Mouse (Mus musculus): ENCODE results near the gene Lsm14a.

Lsm14a gene

GRCm38 (mm10) chr7:34393215-34393614 is at the start of gene Lsm14a:
Gene Lsm14a (minus strand): TSS chr7:34393315.
- no peak for DNase-seq

- peak in 1 of 2 experiments; percentile 19 for DNase-seq
Measured at GRCm38 (mm10) chr7:34438903-34439302, 45.8 kb upstream of the Lsm14a start.

- no peak for DNase-seq
Measured at GRCm38 (mm10) chr7:34433597-34433996, 40.5 kb upstream of the Lsm14a start.

GRCm38 (mm10) chr7:34421201-34421600 is 28.1 kb upstream of the Lsm14a start:
- DNase-seq, result no peak

- peak; percentile 65 to 70 for DNase-seq
Measured at GRCm38 (mm10) chr7:34407492-34407891, 14.4 kb upstream of the Lsm14a start.

GRCm38 (mm10) chr7:34403876-34404275 is 10.8 kb upstream of the Lsm14a start:
- DNase-seq, result no peak

GRCm38 (mm10) chr7:34400070-34400469 is 7.0 kb upstream of the Lsm14a start:
- DNase-seq, result no peak

GRCm38 (mm10) chr7:34398831-34399230 is 5.7 kb upstream of the Lsm14a start:
- no peak for DNase-seq

- no peak for DNase-seq
Measured at GRCm38 (mm10) chr7:34396791-34397190, 3.7 kb upstream of the Lsm14a start.

GRCm38 (mm10) chr7:34395761-34396160 is 2.6 kb upstream of the Lsm14a start:
- DNase-seq, result no peak

GRCm38 (mm10) chr7:34394636-34395035 is 1.5 kb upstream of the Lsm14a start:
- DNase-seq, result no peak

GRCm38 (mm10) chr7:34394091-34394490 is 976 bp upstream of the Lsm14a start:
- DNase-seq, result no peak

- DNase-seq, result peak in 1 of 2 experiments; percentile 29
Measured at GRCm38 (mm10) chr7:34392335-34392734, 780 bp downstream of the Lsm14a start.

GRCm38 (mm10) chr7:34391711-34392110 is 1.4 kb downstream of the Lsm14a start:
- no peak for DNase-seq

GRCm38 (mm10) chr7:34390834-34391155 is 2.3 kb downstream of the Lsm14a start:
- peak in 1 of 2 experiments; percentile 14 for DNase-seq

- peak in 1 of 2 experiments; percentile 21 for DNase-seq
Measured at GRCm38 (mm10) chr7:34390111-34390833, 2.8 kb downstream of the Lsm14a start.

- peak; percentile 96 to 98 for DNase-seq
Measured at GRCm38 (mm10) chr7:34389277-34390085, 3.6 kb downstream of the Lsm14a start.

- peak; percentile 78 to 80 for DNase-seq
Measured at GRCm38 (mm10) chr7:34388445-34389276, 4.5 kb downstream of the Lsm14a start.

- no peak for DNase-seq
Measured at GRCm38 (mm10) chr7:34387784-34388444, 5.2 kb downstream of the Lsm14a start.

- no peak for DNase-seq
Measured at GRCm38 (mm10) chr7:34382803-34383202, 10.3 kb downstream of the Lsm14a start.

- no peak for DNase-seq
Measured at GRCm38 (mm10) chr7:34381733-34382132, 11.4 kb downstream of the Lsm14a start.

GRCm38 (mm10) chr7:34380311-34380710 is 12.8 kb downstream of the Lsm14a start:
- DNase-seq, result no peak

- DNase-seq, result no peak
Measured at GRCm38 (mm10) chr7:34373906-34374305, 19.2 kb downstream of the Lsm14a start.

Data from cerebellum, postnatal 25 days (tissue).